In genomic region chr13:17627108-17627507, GRCm38 (mm10) we compare ENCODE assay signal across 23 mouse cellular contexts.
A peak's percentile ranks its signal among the peaks of the same experiment; 100 is the strongest.
DNase-seq lines count a peak whose midpoint lies in the region.
"Had no signal": no experiment of that assay in that cellular context is flagged by ENCODE, and none has a peak within 500 bp of the region (broad histone marks: within the 10 kb centered on the region; RNA-seq: fewer than 3 reads in every experiment).

No protein-coding gene starts in this region.

- DNase-seq in spleen, adult 18-20 months = peak; percentile 39 to 49
- no peak for DNase-seq in spleen, adult 12 weeks (ENCODE audit: low spot score)
- peak; percentile 46 for DNase-seq in CD4-positive helper T cell, adult 2 months (ENCODE audit: low read depth, low spot score)
- peak; percentile 1 for DNase-seq in T-cell, adult 2 months (ENCODE audit: low spot score)
- DNase-seq in layer of hippocampus, postnatal 14 days (ENCODE audit: low spot score in 2 of 2) = no peak
- DNase-seq in layer of hippocampus, adult 8-10 months (ENCODE audit: low spot score in 2 of 2) = no peak
- no peak for DNase-seq in right cerebral cortex, postnatal 4 days
- DNase-seq: adrenal gland, postnatal 10 days; cerebellum, adult 11 months; cerebellum, adult 9-10 months; cerebellum, postnatal 36 days; gastrocnemius, postnatal 36 days; heart, postnatal 10 days; kidney, adult 2 months; kidney, postnatal 36 days; layer of hippocampus, adult 9-11 months; liver; lung, embryonic 14.5 days; lung, postnatal 14 days; midbrain, embryonic 14.5 days; right cerebral cortex, adult 18-20 months; thymus, adult 18-20 months; thymus, postnatal 25 days had no signal

Comparison
In these comparisons a context has a peak if more than half of its experiments do, and no peak if none do; other contexts are left out.
1. DNase-seq: peak in spleen, adult 18-20 months (2 of 2), CD4-positive helper T cell, adult 2 months (single experiment) and T-cell, adult 2 months (single experiment); none in spleen, adult 12 weeks (single experiment), layer of hippocampus, postnatal 14 days (0 of 2), layer of hippocampus, adult 8-10 months (0 of 2) and right cerebral cortex, postnatal 4 days (single experiment).